Mouse (Mus musculus) forebrain, embryonic 10.5 days (tissue): ENCODE measurements at regions not wholly inside any gene's neighbourhood (a gene's known extent, or its start where the extent isn't known, plus 50 kb on each side); places are given as distances from the start of the nearest gene placed in this dataset.
"Not testable (repeated sequence)": the region's sequence is repeated elsewhere in the genome, so short reads cannot be mapped to it uniquely, and the experiment has no call there.

Experiments used
- DNase-seq: peaks from one replicate; pipeline ENCODE4 v3.0.0-alpha.2; 2017; ENCODE audit warnings: low spot score; ENCODE audit errors: extremely low spot score
- H3K27ac ChIP-seq: fragments of 300-500 bp; sonication (generic); 2 replicates; pipeline ENCODE4 v1.5.1; 2016; ENCODE audit warnings: mild to moderate bottlenecking
- H3K27me3 ChIP-seq: fragments of 300-500 bp; sonication (generic); 2 replicates; pipeline ENCODE4 v1.6.1; 2016; ENCODE audit warnings: mild to moderate bottlenecking; ENCODE audit not compliant: poor library complexity, severe bottlenecking
- H3K36me3 ChIP-seq: fragments of 300-500 bp; sonication (generic); replicated peaks from 2 replicates; pipeline ENCODE4 v1.6.1; 2016; ENCODE audit warnings: mild to moderate bottlenecking, moderate library complexity
- H3K4me1 ChIP-seq: fragments of 300-500 bp; sonication (generic); 2 replicates; pipeline ENCODE4 v1.6.1; 2016
- H3K4me3 ChIP-seq: fragments of 300-500 bp; sonication (generic); 2 replicates; pipeline ENCODE4 v1.5.1; 2016; ENCODE audit warnings: mild to moderate bottlenecking, moderate library complexity
- H3K9me3 ChIP-seq: fragments of 300-500 bp; sonication (generic); 2 replicates; pipeline ENCODE4 v1.6.1; 2016; ENCODE audit warnings: mild to moderate bottlenecking, moderate library complexity
- WGBS: fragments of 180-500 bp; shearing (Covaris S2); methylation state at CpG from one replicate; pipeline ENCODE4 v1.1.7; 2016; 5-methylcytosine and 5-hydroxymethylcytosine counted together

- H3K4me1 ChIP-seq = no peaks in the 10 kb centered on the region
- H3K9me3 ChIP-seq = no peaks in the 10 kb centered on the region
- no peak overlapping the region for H3K27ac ChIP-seq
- 82% methylated on average over 8 of the region's 8 CpGs for WGBS
- H3K4me3 ChIP-seq = no peak overlapping the region
- no peaks in the 10 kb centered on the region for H3K36me3 ChIP-seq
- no peak for DNase-seq
- no peaks in the 10 kb centered on the region for H3K27me3 ChIP-seq
Observed at GRCm38 (mm10) chr13:72557951-72558350, 70.7 kb upstream of the Irx2 start.

GRCm38 (mm10) chr13:72571871-72572270, 56.7 kb upstream of the Irx2 start:
- WGBS = 39% methylated on average over 7 of the region's 7 CpGs
- Histone ChIP-seq H3K4me1 (peaks cover 6% of the 10 kb centered on the region; the same call in 1 of the 2 replicates), H3K36me3 (no peaks in the 10 kb centered on the region), H3K9me3 (no peaks in the 10 kb centered on the region), H3K27ac (no peak overlapping the region), H3K27me3 (peaks cover 14% of the 10 kb centered on the region), H3K4me3 (no peak overlapping the region)
- peak; percentile 24 for DNase-seq

DNA sequence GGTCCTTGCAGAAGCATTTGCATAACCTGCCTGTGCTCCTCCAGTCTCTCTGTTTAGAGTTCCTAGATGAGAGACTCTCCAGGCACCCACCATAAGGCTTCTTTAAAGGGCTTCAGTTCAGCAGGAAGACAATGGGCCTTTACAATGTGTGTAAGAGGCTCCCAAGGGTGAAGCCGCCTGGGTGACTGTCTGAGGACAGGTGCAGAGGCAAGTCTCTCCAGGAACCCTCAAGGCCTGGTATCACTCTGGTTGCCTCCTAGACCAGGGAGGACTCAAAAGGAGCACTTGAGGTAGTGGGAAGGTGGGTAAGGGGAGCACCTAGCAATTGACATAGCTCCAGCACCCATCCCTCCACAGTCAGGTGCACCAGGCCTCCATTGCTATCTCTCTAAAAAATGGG, 55.8 kb upstream of the Irx2 start:
- H3K4me1 ChIP-seq = peaks cover 6% of the 10 kb centered on the region; the same call in 1 of the 2 replicates
- 41% methylated on average over 1 of the region's 1 CpGs for WGBS
- DNase-seq = no peak

GRCm38 (mm10) chr13:72574126-72574525, 54.5 kb upstream of the Irx2 start:
- WGBS = 64% methylated on average over 4 of the region's 4 CpGs
- H3K4me3 ChIP-seq = not testable (repeated sequence)

More for the DNA sequence above, 55.8 kb upstream of the Irx2 start:
- no peaks in the 10 kb centered on the region for H3K36me3 ChIP-seq
- no peaks in the 10 kb centered on the region for H3K9me3 ChIP-seq
- H3K27me3 ChIP-seq = peaks cover 14% of the 10 kb centered on the region
- no peak overlapping the region for H3K4me3 ChIP-seq
- H3K27ac ChIP-seq = no peak overlapping the region

DNA sequence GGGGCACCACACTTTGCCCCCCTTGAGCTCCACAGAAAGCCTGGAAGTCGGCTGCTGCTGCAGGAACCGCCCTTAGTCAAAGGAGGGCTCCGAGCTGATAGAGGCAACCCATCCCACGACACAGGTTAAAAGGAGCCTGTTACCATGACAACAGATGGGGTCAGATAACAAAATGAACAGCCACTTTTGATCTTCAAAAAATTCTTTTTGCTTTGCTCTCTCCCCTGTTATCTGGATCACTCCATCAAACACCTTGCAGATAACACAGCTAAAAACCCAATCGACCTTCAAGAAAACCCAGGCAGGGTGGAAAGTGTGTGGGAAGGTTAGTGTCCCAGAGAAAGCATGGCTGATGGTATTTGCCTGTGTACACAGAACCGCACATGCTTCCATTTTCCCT, 52.1 kb upstream of the Irx2 start:
- Histone ChIP-seq H3K4me1 (peaks cover 6% of the 10 kb centered on the region; the same call in 1 of the 2 replicates), H3K36me3 (no peaks in the 10 kb centered on the region), H3K27ac (no peak overlapping the region), H3K9me3 (no peaks in the 10 kb centered on the region; the same call in 1 of the 2 replicates), H3K27me3 (peaks cover 14% of the 10 kb centered on the region), H3K4me3 (no peak overlapping the region)
- DNase-seq = no peak
- WGBS = 56% methylated on average over 6 of the region's 6 CpGs

More at GRCm38 (mm10) chr13:72574126-72574525, 54.5 kb upstream of the Irx2 start:
- not testable (repeated sequence) for H3K4me1 ChIP-seq, DNase-seq, H3K9me3 ChIP-seq, H3K27ac ChIP-seq, H3K36me3 ChIP-seq
- peaks cover 14% of the 10 kb centered on the region for H3K27me3 ChIP-seq

GRCm38 (mm10) chr13:72578416-72578815, 50.2 kb upstream of the Irx2 start:
- H3K27me3 ChIP-seq = peaks cover 9% of the 10 kb centered on the region; the same call in 1 of the 2 replicates
- 90% methylated on average over 3 of the region's 3 CpGs for WGBS
- H3K9me3 ChIP-seq = no peaks in the 10 kb centered on the region; the same call in 1 of the 2 replicates
- no peak for DNase-seq
- no peaks in the 10 kb centered on the region for H3K4me1 ChIP-seq
- H3K36me3 ChIP-seq = no peaks in the 10 kb centered on the region
- no peak overlapping the region for H3K27ac ChIP-seq
- H3K4me3 ChIP-seq = no peak overlapping the region
